Comparison of ENCODE assay signal across 17 mouse cellular contexts in the genomic region with DNA sequence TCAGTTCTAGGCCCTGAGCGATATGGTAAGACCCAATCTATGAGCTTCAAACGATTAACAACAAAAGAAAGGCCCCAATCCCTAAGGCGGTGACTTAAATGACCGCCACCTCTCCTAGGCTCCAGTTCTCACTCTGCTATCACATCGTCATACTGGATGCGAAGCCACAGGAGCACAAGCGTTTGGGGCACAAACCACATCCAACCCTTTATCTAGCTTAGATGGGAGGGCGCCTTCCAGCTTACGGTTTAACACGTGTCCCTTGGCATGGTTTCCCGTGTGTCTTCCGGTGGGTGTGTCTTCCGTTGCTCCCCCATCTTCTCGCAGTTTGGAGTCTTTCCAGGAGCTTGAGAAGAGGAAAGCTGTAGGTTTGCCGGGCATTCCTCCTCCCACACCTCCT.
DNase-seq lines count a peak whose midpoint lies in the region; ATAC-seq and TF ChIP-seq lines count a peak whose summit lies in the region.
"Had no signal": no experiment of that assay in that cellular context is flagged by ENCODE, and none has a peak within 500 bp of the region (broad histone marks: within the 10 kb centered on the region; RNA-seq: fewer than 3 reads in every experiment).

No protein-coding gene starts in this region.

- H3K4me3 ChIP-seq in gastrocnemius, adult 2 months: peak overlapping the region; percentile 47
- no peak overlapping the region for H3K4me3 ChIP-seq in kidney, embryonic 15.5 days (replicated peaks)
- H3K4me3 ChIP-seq in ES-Bruce4 (ENCODE audit: low read depth, low read length): no peak overlapping the region
- no peak overlapping the region for H3K4me3 ChIP-seq in hindbrain, embryonic 11.5 days (ENCODE audit: low read depth, low read length)
- H3K4me3 ChIP-seq: heart, embryonic 15.5 days; limb, embryonic 13.5 days had no signal

- no peak for DNase-seq in gastrocnemius, adult 2 months
- no peak for DNase-seq in gastrocnemius, postnatal 4 days (ENCODE audit: low spot score in 2 of 2)
- DNase-seq in kidney, postnatal 25 days: peak; percentile 37 to 46
- peak; percentile 15 for DNase-seq in heart, postnatal 4 days
- no peak for DNase-seq in hindbrain, embryonic 11.5 days (ENCODE audit: low spot score)
- DNase-seq in adrenal gland, adult 2 months: no peak
- DNase-seq: cerebellum, adult 2 months; layer of hippocampus, postnatal 36 days; right cerebral cortex, adult 18-20 months; spleen, adult 18-20 months had no signal

- H3K4me1 ChIP-seq in kidney, embryonic 15.5 days: peaks cover 22% of the 10 kb centered on the region
- peaks cover 16% of the 10 kb centered on the region for H3K4me1 ChIP-seq in ES-Bruce4 (ENCODE audit: control insufficient read depth, insufficient read depth, low read length)
- H3K4me1 ChIP-seq in hindbrain, embryonic 11.5 days (replicated peaks; ENCODE audit: control insufficient read depth, insufficient read depth, low read length): no peaks in the 10 kb centered on the region

- intact Hi-C loops in gastrocnemius, adult 2 months (cut with DNase I): loop anchor here (2.0 to 5.0 kb wide), 2 partner anchors 45 to 93 kb away; a partner anchor contains a TSS

- TF ChIP-seq EP300 in ES-Bruce4 (IDR thresholded peaks at IDR 0.05; ENCODE audit: insufficient read depth, low read depth, low read length): no peak

- H3K9ac ChIP-seq in kidney, embryonic 15.5 days: no peak overlapping the region
- no peak overlapping the region for H3K9ac ChIP-seq in ES-Bruce4 (ENCODE audit: low read depth, poor library complexity, severe bottlenecking)
- no peak overlapping the region for H3K9ac ChIP-seq in hindbrain, embryonic 11.5 days (ENCODE audit: low read depth, low read length)
- H3K9ac ChIP-seq: heart, embryonic 15.5 days; limb, embryonic 13.5 days had no signal

- no peak for TF ChIP-seq CTCF in gastrocnemius, adult 2 months (IDR thresholded peaks at IDR 0.05)
- no peak for TF ChIP-seq CTCF in ES-Bruce4 (IDR thresholded peaks at IDR 0.05; ENCODE audit: low read depth, low read length)

- no peak for TF ChIP-seq POLR2A in ES-Bruce4 (IDR thresholded peaks at IDR 0.05; ENCODE audit: insufficient read depth, low read length)

- H3K9me3 ChIP-seq in kidney, embryonic 15.5 days (replicated peaks): no peaks in the 10 kb centered on the region
- H3K9me3 ChIP-seq in ES-Bruce4 (replicated peaks; ENCODE audit: control insufficient read depth, insufficient read depth, low read length, poor library complexity, severe bottlenecking): no peaks in the 10 kb centered on the region
- H3K9me3 ChIP-seq in hindbrain, embryonic 11.5 days (ENCODE audit: control insufficient read depth, low read length): no peaks in the 10 kb centered on the region
- H3K9me3 ChIP-seq: heart, embryonic 15.5 days; limb, embryonic 13.5 days had no signal

- H3K27ac ChIP-seq in gastrocnemius, adult 2 months: peak overlapping the region; percentile 70
- no peak overlapping the region for H3K27ac ChIP-seq in kidney, embryonic 15.5 days
- H3K27ac ChIP-seq in ES-Bruce4 (ENCODE audit: insufficient read depth, low read length): peak overlapping the region; percentile 71
- H3K27ac ChIP-seq in hindbrain, embryonic 11.5 days (ENCODE audit: low read depth, low read length): no peak overlapping the region
- H3K27ac ChIP-seq: heart, embryonic 15.5 days; limb, embryonic 13.5 days; stomach, postnatal 0 days had no signal

- WGBS in kidney, embryonic 15.5 days: 77% methylated on average over 15 of the region's 15 CpGs
- 93% methylated on average over 15 of the region's 15 CpGs for WGBS in hindbrain, embryonic 11.5 days

- ATAC-seq in kidney, embryonic 15.5 days (replicated peaks; ENCODE audit: low FRiP score): no peak
- ATAC-seq in hindbrain, embryonic 11.5 days (ENCODE audit: low FRiP score): no peak
- ATAC-seq: forebrain, embryonic 14.5 days; hindbrain, embryonic 16.5 days had no signal

- no peak overlapping the region for H3K4me2 ChIP-seq in kidney, embryonic 15.5 days
- no peak overlapping the region for H3K4me2 ChIP-seq in hindbrain, embryonic 11.5 days (replicated peaks; ENCODE audit: low read depth, low read length)
- H3K4me2 ChIP-seq: heart, embryonic 15.5 days; limb, embryonic 13.5 days had no signal

- H3K27me3 ChIP-seq in kidney, embryonic 15.5 days: no peaks in the 10 kb centered on the region
- no peaks in the 10 kb centered on the region for H3K27me3 ChIP-seq in ES-Bruce4 (ENCODE audit: control insufficient read depth, insufficient read depth, low read length, poor library complexity, severe bottlenecking)
- H3K27me3 ChIP-seq in hindbrain, embryonic 11.5 days (ENCODE audit: control insufficient read depth, insufficient read depth, low read length): no peaks in the 10 kb centered on the region
- H3K27me3 ChIP-seq: heart, embryonic 15.5 days had no signal

- no peaks in the 10 kb centered on the region for H3K36me3 ChIP-seq in kidney, embryonic 15.5 days
- H3K36me3 ChIP-seq in ES-Bruce4 (ENCODE audit: control insufficient read depth, insufficient read depth, low read length, poor library complexity, severe bottlenecking): no peaks in the 10 kb centered on the region
- H3K36me3 ChIP-seq in hindbrain, embryonic 11.5 days (ENCODE audit: control insufficient read depth, insufficient read depth, low read length): no peaks in the 10 kb centered on the region
- H3K36me3 ChIP-seq: heart, embryonic 15.5 days; limb, embryonic 13.5 days had no signal

Comparison
In these comparisons a context has a peak if more than half of its experiments do, and no peak if none do; other contexts are left out.
1. DNase-seq: peak in kidney, postnatal 25 days (2 of 2) and heart, postnatal 4 days (single experiment); none in gastrocnemius, adult 2 months (single experiment), gastrocnemius, postnatal 4 days (0 of 2), hindbrain, embryonic 11.5 days (single experiment) and adrenal gland, adult 2 months (single experiment).
2. H3K27ac ChIP-seq: peak in gastrocnemius, adult 2 months (single experiment) and ES-Bruce4 (single experiment); none in kidney, embryonic 15.5 days (single experiment) and hindbrain, embryonic 11.5 days (single experiment).